Mouse (Mus musculus): ENCODE data around the gene Wnt3.

- TF ChIP-seq CTCF (IDR thresholded peaks at IDR 0.05) (no peak), EP300 (IDR thresholded peaks at IDR 0.05) (no peak)
Measured at GRCm38 (mm10) chr11:103765556-103766011, 8.4 kb upstream of the Wnt3 start.

Measured in lung, postnatal 0 days (tissue).